Mouse (Mus musculus) lung, postnatal 0 days (tissue): ENCODE measurements around the gene Hist1h2ab.
"Not testable (repeated sequence)": the region's sequence is repeated elsewhere in the genome, so short reads cannot be mapped to it uniquely, and the experiment has no call there.

ENCODE experiments used
- CTCF ChIP-seq: IDR thresholded peaks from 2 replicates; pipeline ENCODE4 v1.5.1; 2016; ENCODE audit warnings: antibody characterized with exemption, mild to moderate bottlenecking
- EP300 ChIP-seq: IDR thresholded peaks from 2 replicates; pipeline ENCODE4 v1.6.1; 2016; ENCODE audit warnings: antibody characterized with exemption, mild to moderate bottlenecking, control low read depth

- not testable (repeated sequence) for TF ChIP-seq EP300, CTCF
Observed at GRCm38 (mm10) chr13:23761871-23762821, 11.2 kb downstream of the Hist1h2ab start, which contains the start of gene Hist1h3a.
